Mouse (Mus musculus) fat pad, adult 2 months (tissue): Measurements from ENCODE around the gene Pithd1.
"Not testable (repeated sequence)": the region's sequence is repeated elsewhere in the genome, so short reads cannot be mapped to it uniquely, and the experiment has no call there.

Experiments used
- DNase-seq: peaks from one replicate; pipeline ENCODE4 v3.0.0-alpha.2; 2011; ENCODE audit warnings: low read depth, low spot score; ENCODE audit errors: extremely low read depth

Pithd1 gene

DNA sequence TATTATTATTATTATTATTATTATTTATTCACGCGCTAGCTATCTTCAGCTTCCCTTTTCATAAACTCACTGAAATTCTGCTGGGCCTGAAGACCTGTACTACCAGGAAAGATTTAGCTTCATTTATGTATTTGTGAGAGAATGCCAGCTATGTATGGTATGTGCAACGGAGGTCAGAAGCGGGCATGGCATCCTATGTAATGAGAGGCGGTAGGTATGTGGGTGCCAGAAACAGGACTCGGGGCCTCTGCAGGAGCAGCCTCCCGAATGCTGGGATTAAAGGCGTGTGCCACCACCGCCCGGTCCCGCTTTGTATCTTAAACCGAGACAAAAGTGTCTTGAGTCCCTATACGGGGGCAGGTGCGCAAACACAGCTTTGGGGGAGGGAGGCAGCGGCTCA lies 24.1 kb downstream of the Pithd1 start:
- DNase-seq, result no peak

DNA sequence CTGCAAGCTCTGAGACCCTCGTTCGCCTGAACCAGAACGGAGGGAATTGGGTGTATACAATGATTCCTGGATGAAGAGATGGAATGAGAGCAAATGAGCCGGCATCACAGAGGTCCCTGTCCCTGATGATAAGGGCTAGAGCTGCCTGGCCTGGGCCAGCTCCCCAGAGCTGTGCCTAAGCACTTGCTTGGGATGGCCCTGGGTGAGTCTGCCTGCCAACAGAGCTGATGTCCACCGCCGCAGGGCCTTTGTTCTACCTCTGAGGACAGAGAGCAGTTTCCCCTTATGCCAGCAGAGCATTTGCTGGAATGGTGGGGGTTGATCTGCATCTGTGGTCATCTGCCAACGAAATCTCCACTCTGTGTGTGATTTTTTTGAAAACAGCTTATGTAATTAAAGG lies 24.9 kb downstream of the Pithd1 start:
- DNase-seq, result no peak

DNA sequence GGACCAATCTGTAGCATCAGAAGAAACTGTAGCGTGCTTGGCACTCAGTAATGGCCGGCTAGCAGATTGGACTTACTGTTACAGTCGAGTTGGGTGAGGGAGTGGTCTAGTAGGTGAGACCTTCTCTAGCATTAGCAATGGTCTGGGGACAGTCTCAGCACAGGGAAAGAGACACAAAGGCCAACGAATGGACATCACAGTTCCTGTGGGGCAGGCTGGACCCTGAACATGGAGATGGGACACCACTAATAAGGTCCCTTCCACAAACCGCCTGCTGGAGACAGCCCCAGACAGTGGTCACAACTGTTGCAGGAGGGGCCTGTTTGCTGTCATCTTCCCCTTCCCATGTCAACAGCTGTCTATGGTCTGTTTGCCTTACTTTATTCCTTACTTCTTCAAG lies 25.4 kb downstream of the Pithd1 start:
- DNase-seq, result no peak

DNA sequence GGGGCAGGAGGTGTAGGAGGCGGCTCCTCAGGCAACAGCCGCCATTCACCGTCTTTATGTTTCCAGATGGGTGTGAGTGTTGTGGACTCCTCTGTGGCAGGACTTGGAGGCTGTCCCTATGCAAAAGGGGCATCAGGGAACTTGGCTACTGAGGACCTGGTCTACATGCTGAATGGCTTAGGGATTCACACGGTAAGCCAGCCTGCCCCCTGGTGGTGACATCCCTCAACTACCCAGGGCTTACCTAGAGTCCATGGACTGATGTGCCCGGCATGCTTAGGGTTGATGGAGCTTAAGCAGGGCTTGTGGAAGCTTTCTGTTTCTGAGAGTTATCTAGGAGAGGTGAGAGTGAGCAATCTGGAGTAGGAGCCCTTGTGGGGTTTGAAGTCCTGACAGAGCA lies 26.3 kb downstream of the Pithd1 start:
- no peak for DNase-seq

DNA sequence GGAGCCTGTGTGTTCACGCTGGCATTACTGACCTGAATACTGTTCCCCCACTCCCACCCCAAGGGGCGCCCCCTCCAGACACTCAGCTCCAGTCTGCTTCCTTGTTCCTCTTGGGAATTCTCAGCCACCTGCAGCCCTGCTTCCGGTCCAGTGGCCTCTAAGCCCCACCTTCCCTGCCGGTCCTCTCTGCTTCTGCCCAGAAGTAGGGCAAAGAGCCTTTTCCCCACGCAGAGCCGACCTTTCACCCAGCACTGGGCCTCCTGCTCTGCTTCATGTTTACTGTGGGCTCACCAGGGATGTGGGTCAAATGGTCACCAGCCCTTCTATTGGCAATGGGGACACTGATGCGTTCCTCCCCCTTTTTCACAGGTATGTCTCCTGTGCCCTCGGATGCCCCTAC lies 28.7 kb downstream of the Pithd1 start:
- DNase-seq, result no peak

DNA sequence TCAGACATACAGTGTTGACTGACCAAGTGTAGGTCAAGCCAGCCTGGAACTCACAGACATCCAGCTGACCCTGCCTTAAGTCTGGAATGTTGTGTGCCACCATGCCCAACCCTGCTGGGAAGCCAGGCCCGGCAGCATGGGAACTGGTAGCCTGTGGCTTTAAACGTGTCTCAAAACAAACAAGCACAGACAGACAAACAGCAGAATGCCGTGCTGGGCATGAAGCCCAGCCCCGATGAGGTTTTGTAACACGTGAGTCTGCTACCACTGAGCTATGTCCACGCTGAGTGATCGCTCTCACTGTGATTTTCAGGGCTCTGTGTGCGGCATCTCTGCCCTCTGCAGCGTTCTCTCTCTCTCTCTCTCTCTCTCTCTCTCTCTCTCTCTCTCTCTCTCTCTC lies 31.2 kb downstream of the Pithd1 start:
- DNase-seq, result no peak

DNA sequence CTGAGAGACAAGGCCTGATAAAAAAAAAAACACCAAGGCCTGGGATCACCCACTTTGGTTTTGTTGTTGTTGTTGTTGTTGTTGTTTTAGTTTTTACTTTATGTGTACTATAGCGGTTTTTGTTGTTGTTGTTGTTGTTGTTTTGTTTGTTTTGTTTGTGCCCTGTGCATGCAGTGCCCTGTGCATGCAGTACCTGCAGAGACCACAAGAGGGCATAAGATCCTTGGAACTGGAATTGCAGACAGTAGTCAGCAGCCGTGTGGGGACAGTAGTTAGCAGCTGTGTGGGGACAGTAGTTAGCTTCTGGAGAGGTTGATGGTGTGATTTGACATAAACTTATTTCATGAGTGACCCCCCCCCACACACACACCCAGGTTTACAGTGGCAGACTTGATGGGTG lies 32.8 kb downstream of the Pithd1 start:
- no peak for DNase-seq

DNA sequence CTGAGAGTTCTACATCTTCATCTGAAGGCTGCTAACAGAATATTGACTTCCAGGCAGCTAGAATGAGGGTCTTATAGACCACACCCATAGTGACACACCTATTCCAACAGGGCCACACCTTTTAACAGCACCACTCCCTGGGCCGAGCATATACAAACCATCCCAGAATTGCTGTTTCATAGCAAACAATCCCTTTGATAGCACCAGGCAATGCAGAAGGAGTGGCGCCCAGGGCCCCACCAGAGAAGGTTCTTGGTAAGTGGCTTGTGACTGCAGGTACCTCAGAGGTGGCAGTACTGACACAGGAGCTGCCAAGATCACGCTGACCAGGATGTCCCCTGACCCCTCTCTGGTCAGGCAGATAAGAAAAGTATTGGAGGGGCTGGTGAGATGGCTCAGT lies 33.9 kb downstream of the Pithd1 start:
- no peak for DNase-seq

DNA sequence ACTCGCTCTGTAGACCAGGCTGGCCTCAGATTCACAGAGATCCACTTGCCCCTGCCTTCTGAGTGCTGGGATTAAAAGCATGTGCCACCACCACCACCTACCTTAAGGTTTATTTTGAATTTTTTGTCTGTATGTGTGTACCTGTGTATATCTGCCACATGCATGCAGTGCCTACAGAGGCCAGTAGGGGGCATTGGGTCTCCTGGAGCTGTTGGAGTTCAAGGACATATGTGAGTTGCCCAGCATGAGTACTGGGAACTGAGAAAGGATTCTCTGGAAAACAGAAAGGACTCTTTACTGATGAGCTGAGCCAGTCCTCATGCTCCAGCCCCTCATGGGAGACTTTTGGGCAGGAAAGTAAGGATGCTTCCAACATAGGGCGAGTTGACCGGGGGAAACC lies 35.6 kb downstream of the Pithd1 start:
- DNase-seq, result no peak

DNA sequence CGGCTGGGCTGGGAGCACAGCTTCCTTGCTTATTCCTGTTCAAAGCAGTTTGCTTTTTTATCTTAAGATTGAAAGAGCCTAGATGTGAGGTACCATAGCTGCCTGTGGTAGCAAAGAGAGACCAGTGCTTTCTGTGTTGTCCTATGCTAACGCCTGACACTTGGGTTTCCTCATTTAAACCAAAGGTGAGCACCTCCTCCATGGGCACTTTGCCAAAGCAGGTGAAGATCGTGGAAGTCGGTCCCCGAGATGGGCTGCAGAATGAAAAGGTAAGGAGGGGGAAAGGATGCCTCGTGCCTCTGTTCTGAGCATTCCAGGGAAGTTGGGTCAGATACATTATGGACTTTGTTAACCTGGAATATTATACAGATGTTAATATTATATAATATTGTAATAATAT lies 36.7 kb downstream of the Pithd1 start:
- no peak for DNase-seq

DNA sequence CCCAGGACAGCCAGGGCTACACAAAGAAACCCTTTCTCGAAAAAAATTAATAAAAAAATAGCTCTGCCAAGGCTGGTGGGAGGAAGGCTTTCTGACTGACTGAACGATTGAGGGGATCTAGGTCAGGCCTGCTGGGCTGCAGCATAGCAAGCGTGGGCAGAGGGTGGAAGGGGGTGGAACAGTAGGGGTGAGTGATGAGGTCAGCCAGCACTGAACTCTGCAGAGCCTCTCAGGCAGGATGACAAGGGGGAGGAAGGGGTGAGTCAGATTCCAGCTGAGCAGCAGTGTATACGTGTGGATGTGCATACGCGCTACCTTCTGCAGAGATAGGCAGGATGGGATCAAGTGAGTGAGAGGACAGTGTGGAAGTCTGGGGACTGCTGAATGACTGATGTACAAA lies 37.2 kb downstream of the Pithd1 start:
- no peak for DNase-seq

DNA sequence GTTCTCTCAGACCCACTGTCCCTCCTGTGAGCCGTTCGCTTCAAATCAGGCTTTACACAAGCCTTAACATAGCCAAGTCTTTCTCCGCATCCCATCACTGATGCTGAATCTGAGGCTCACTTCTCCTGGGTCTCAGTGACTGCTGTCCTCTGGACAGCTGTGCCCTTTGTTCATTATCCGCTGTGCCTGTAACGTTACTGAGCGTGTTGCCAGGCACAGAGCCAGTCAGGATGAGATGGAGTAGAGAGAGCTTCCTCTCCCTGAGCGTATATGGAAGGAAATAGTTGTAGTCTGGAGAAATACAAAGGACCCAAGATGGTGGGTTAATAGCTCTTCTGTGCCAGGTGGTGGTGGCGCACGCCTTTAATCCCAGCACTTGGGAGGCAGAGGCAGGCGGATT lies 37.6 kb downstream of the Pithd1 start:
- no peak for DNase-seq

DNA sequence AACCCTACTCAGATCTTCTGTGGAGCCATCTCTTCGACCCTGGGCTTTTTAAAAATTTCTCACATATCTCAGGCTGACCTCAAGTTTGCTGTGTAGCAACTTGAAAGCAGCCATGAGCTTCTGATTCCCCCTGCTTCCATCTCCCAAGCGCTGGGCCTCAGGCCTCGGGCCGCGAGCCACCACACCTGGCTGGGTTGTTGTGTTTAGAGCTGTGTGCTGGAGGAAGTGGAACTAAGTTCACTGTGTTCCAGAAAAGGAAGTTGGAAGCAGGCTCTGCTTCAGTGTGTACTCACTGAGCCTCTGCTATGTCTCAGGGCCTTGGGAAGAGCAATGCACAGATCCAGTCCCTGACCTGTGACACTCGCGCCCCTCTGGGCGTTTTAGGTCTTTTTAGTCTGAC lies 38.9 kb downstream of the Pithd1 start:
- DNase-seq, result no peak

DNA sequence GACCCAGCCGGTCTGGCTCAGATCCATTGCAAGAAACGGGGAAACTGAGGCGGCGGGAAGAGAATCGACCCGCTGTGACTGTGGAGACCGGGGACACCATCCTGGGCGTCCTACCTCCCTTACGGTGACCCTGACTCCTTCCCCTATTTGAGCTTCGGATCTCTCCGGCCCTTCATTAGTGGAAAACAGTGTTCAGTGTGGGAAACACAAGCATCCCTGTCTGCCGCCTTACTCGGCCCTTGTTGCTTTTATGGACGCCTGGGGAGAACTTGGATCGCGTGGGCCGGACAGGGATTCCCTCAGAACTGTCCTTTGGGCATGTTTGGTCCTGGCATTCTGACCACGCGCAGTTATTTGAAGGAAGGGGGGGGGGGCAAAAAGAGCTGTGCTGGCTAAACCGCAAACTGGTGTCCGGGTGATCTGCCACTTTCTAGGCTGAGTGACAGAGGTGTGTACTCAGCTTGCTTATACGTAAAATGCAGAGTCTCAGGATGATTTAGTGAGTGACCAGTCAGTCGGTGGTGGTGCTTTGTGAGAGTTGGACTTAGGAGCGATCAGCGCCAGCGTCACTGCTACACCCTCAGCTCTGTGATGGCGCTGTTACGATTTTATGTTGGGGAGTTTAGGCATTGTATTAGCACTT lies 40.3 kb downstream of the Pithd1 start:
- no peak for DNase-seq

DNA sequence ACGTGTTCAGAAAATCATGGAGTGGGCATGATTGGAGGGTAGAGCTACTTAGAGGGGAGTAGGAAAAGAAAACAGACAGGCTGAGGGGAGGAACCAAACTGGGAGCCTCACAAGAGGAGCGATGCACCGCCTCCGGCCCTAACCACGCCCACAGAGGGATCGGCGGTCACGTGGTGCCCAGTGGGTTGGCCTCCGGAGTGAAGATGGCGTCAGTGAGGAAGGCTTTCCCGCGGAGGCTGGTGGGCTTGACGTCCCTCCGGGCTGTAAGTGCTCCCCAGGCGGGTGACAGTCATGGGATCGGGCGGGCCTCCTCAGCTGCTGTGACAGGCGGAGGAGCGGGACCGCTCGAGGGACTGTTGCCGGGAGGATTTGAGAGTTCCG lies 40.8 kb downstream of the Pithd1 start, which contains the start of gene Hmgcl:
Gene Hmgcl (plus strand): TSS at position 171 of the 381 bp plus-strand sequence.
- DNase-seq, result no peak

DNA sequence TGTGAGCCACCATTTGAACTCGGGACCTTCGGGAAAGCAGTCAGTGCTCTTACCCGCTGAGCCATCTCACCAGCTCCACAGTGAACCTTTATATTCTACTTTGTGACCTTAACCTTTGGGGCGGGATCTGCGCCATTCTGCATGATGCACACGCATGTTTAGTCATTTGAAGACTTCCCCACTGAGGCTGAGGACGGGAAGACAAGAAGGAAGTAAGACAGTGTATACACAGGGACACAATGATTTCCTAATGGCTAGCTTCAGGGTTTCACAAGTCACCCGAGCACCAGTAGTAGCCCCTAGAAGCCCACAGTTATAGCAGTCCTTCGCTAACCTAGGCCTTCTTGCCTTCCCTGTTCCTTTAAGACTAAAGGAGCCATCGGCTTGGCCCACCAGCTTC lies 41.4 kb downstream of the Pithd1 start:
- DNase-seq, result no peak

DNA sequence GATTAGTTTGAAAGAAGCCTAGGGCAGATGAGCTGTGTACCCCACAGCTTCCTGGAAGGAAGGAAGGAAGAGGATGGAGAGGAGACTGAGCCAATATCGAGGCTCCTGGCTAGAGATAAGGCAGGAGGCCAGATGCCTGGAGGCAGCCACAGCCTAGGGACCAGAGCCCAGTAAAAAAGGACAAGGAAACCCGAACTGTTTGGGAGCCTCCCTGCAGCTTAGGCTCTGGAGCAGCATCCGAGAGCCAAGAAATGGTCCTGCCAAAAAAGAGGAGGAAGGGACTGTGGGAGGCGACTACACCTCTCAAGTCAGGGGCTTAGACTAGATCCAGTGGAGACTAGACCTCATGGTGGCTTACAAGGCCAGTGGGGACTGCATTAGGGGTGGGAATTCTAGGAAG lies 43.7 kb downstream of the Pithd1 start:
- DNase-seq, result no peak

DNA sequence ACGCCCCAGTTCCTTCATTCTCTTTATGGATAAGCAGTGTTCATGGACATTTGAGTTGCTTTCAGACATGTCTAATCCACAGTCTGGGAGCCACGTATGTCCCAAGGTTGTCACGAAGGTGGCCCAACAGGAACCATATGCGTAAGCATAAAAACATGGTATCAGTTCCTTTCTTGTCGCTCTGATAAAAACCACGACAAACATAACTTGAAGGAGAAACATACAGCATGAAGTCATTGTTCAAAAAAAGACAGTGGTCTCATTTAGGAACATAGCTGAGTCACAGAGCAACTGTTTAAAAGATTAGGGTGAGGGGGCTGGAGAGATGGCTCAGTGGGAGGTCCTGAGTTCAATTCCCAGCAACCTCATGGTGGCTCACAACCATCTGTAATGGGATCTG lies 44.9 kb downstream of the Pithd1 start:
- no peak for DNase-seq

DNA sequence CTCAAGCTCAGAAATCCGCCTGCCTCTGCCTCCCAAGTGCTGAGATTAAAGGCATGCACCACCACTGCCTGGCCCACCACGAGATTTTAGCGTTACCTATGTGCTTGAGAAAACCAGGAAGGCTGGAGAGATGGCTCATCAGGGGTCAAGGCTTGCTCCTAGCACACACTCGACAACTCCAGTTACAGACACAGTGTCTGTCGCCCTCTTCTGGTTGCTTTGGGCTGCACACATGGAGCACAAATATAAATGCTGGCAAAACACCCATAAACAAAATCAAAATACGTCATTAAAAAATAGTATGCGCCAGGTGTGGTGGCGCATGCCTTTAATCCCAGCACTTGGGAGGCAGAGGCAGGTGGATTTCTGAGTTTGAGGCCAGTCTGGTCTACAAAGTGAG lies 46.0 kb downstream of the Pithd1 start:
- not testable (repeated sequence) for DNase-seq

DNA sequence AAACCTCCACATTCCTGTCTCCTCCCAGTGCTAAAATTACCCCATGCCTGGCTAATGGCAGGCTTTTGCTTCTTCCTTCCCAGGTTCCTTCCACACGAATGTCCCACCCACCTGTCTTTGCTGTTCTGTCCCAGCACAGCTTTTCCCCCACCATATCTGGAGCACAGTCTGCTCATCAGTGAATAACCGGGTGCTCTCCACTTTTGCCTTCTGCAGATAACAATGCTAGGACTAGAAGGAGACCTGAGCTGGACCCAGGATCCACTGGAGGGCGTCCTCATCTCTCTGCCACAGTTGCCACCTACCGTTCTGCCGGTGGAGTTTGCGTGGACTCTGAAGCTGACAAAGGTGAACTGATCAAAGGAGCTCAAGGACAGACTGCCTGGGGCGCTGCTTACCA lies 48.2 kb downstream of the Pithd1 start:
- no peak for DNase-seq

DNA sequence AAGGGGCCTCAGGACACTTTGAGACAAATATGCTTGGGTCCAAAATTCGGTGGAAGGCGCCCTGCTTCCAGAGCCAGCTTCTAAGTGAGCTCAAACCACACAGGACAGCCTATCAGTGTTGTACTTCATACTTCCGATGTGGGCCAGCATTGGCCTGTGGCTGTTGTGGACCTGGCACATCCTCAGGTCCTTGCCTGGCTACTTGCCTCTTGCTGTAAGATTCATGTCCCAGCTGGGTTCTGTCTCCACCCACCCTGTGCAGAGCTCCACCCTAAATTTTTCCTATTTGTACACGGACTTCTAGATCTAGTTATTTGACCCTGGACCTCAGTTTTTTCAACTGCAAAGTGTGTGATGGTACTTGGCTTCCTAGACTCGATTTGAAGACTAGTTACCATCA lies 51.6 kb downstream of the Pithd1 start:
- no peak for DNase-seq

DNA sequence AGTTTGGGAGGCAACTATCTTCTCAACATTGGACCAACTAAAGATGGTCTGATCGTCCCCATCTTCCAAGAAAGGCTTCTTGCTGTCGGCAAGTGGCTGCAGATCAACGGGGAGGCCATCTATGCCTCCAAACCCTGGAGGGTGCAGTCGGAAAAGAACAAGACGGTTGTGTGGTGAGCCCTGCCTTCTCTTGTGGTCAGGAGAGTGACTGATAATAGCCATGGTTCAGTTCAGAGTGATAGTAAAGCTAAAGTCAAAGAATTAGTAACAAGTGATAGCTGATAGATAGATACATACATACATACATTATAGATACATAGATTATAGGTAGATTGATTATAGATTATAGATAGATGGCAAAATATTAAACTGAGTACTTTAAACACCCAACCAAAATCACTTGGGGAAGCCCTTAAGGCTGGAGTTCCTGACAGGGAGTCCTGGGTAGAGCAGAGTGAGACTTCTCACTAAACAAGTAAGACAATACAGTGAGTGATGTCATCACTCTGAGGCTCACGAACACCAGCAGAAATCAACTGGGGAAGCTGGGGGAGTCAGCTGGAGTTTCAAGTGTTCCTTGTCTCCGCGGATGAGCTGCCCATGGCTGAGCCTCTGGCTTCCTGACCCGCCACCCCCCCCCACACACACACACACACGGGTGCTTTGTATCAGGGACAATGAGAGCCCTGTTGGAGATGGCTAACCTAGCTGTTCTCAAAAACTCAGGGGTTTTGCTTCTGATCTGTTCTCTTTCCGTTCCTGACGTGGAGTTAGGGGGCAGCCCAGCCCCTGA lies 52.2 kb downstream of the Pithd1 start:
- no peak for DNase-seq

DNA sequence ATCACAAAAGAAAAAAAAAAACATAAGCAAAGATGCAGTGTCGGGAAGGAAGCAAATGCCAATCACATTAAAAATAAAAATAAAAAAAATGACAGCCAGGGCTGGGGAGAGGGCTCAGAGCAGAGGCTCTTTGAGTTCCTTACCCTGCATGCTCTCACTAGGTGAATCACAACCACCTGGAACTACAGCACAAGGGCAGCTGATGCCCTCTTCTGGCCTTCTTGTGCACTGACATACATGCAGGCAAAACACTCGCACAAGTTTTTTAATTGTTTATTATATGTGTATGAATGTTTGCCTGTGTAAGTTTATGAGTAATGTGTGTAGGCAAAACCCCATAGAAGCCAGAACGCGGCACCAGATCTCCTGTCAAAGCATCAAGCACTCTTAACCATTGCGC lies 55.2 kb downstream of the Pithd1 start:
- no peak for DNase-seq
